Mouse (Mus musculus): ENCODE results near the gene Ikzf2.

DNA sequence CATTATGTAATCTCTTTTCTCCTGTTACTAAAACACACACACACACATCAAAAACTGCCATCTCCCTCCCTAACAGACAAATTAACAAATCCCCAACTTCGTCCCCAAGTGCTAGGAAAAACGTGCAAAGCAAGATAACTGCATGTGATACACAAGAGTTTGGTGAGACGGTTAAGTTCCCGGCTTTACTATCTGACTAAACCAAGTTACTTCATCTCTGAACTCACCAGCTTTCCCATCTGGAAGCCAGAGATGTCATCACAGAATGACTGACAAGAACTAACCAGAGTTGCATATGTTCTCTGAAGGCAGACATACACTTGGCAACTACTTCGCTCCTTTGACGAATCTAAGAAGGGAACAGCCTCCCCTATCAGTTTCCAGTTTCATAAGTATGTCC lies 56.5 kb downstream of the Ikzf2 start:
- TF ChIP-seq CTCF (IDR thresholded peaks at IDR 0.05; ENCODE audit: borderline replicate concordance, insufficient read depth, low read length), result no peak
- no peak for TF ChIP-seq POLR2A (IDR thresholded peaks at IDR 0.05; ENCODE audit: low read depth, low read length)

All from embryonic fibroblast, embryonic 13.5 days (primary cell).